Comparison of ENCODE assay signal across 8 mouse cellular contexts in the genomic region with DNA sequence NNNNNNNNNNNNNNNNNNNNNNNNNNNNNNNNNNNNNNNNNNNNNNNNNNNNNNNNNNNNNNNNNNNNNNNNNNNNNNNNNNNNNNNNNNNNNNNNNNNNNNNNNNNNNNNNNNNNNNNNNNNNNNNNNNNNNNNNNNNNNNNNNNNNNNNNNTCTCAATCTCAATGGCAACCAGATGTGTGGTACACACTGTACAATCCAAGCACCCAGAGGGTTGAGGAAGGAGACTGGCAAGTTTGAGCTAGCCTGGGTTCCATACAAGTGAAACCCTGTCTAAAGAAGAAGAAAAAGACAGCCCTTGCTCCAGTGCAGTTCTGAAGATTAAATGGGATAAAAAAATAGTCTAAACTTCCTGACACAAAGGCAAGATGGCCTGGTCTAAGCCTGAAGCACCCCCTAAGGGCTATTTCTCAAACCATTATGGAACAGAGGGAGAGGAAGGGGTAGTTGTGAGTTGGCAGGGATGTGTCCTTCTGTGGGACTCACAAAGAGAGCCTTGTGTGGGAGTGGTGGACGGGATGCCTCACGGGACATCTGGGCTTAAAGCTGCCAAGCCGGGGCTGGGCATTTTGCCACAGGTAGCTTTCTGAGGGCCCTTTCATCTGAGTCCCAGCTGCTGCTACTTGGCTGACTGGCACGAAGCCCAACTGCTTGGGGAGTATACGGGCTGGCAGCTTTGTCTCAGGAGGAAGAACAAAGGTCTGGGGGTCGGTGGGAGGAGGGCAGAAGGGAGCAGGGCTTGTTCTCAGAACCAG. TPM values are rescaled to one million over a fixed set of nuclear protein-coding genes. Genes with fewer than 3 reads are reported as not detected.
DNase-seq lines count a peak whose midpoint lies in the region; ATAC-seq and TF ChIP-seq lines count a peak whose summit lies in the region.

No protein-coding gene starts in this region.

- peak; percentile 89 for DNase-seq in adrenal gland, adult 2 months
- peak; percentile 78 to 88 for DNase-seq in cerebellum, postnatal 25 days
- DNase-seq in gastrocnemius, postnatal 25 days = peak; percentile 67
- peak; percentile 81 to 88 for DNase-seq in left cerebral cortex, adult 2 months (ENCODE audit: extremely low spot score in 1 of 2, low spot score in 2 of 2)
- DNase-seq in midbrain, postnatal 0 days (ENCODE audit: low spot score) = peak; percentile 98
- peak; percentile 91 for DNase-seq in testis, postnatal 14 days (ENCODE audit: low spot score)

- H3K4me1 ChIP-seq in intestine, embryonic 15.5 days (replicated peaks) = 0 out of 2 replicates have a peak, but pooled peaks cover 4% of the 10 kb centered on the region
- H3K4me1 ChIP-seq in midbrain, postnatal 0 days (ENCODE audit: insufficient read depth, low read length) = no peaks in the 10 kb centered on the region

- H3K27ac ChIP-seq in intestine, embryonic 15.5 days = peak overlapping the region; percentile 45
- H3K27ac ChIP-seq in left cerebral cortex, adult 2 months = peak overlapping the region; percentile 76
- H3K27ac ChIP-seq in midbrain, postnatal 0 days (ENCODE audit: low read depth, low read length) = peak overlapping the region; percentile 69

- H3K36me3 ChIP-seq in intestine, embryonic 15.5 days = no peaks in the 10 kb centered on the region
- H3K36me3 ChIP-seq in midbrain, postnatal 0 days (ENCODE audit: insufficient read depth, low read length) = no peaks in the 10 kb centered on the region

- no peak overlapping the region for H3K9ac ChIP-seq in intestine, embryonic 15.5 days
- no peak overlapping the region for H3K9ac ChIP-seq in midbrain, postnatal 0 days (replicated peaks; ENCODE audit: low read length, poor library complexity, severe bottlenecking)

- peak; percentile 76 for ATAC-seq in intestine, embryonic 15.5 days
- peak; percentile 94 for ATAC-seq in midbrain, postnatal 0 days (ENCODE audit: low FRiP score)
- ATAC-seq in monocyte, adult 5-6 weeks (replicated peaks; ENCODE audit: insufficient number of reproducible peaks, low FRiP score, low TSS enrichment, poor library complexity, severe bottlenecking) = no peak

- TF ChIP-seq CTCF in left cerebral cortex, adult 2 months (IDR thresholded peaks at IDR 0.05) = no peak
- 0 out of 2 replicates have a peak, but pooled peaks have one; percentile 10 for TF ChIP-seq CTCF in midbrain, postnatal 0 days (IDR thresholded peaks at IDR 0.05)

- no peak overlapping the region for H3K4me3 ChIP-seq in intestine, embryonic 15.5 days (replicated peaks)
- no peak overlapping the region for H3K4me3 ChIP-seq in left cerebral cortex, adult 2 months
- no peak overlapping the region for H3K4me3 ChIP-seq in midbrain, postnatal 0 days (ENCODE audit: low read depth, low read length)

- H3K27me3 ChIP-seq in intestine, embryonic 15.5 days (replicated peaks) = no peaks in the 10 kb centered on the region
- H3K27me3 ChIP-seq in midbrain, postnatal 0 days (ENCODE audit: insufficient read depth, low read length) = no peaks in the 10 kb centered on the region

- no peaks in the 10 kb centered on the region for H3K9me3 ChIP-seq in intestine, embryonic 15.5 days
- no peaks in the 10 kb centered on the region for H3K9me3 ChIP-seq in midbrain, postnatal 0 days (ENCODE audit: low read length)

- 45% methylated on average over 6 of the region's 6 CpGs for WGBS in intestine, embryonic 15.5 days
- 16% methylated on average over 6 of the region's 6 CpGs for WGBS in midbrain, postnatal 0 days

- H3K4me2 ChIP-seq in intestine, embryonic 15.5 days (replicated peaks) = no peak overlapping the region
- H3K4me2 ChIP-seq in midbrain, postnatal 0 days (ENCODE audit: low read depth, low read length, poor library complexity, severe bottlenecking) = no peak overlapping the region

- intact Hi-C loops in left cerebral cortex, adult 2 months (cut with DNase I) = no loop called here

RNA-seq across cellular contexts. Expression of a gene that starts 4.8 kb away (rescaled TPM):
- 1 to 10 TPM; 1.2 to 4.2 TPM for total RNA-seq in adrenal gland, adult 2 months (2021)
- polyA plus RNA-seq in adrenal gland, adult 2 months (2012; rRNA removed) = 0.76 and 1.2 TPM in 2 replicates
- total RNA-seq in gastrocnemius, postnatal 25 days (2021) = under 1 TPM in 1 of 2 experiments, not detected in 1; 0.28 TPM
- polyA plus RNA-seq in intestine, embryonic 15.5 days (2015; fragmentation: Nextera tagmentation; extraction: Ambion mirVana) = 4.5 and 9.0 TPM in 2 replicates
- 1 to 10 TPM; 3.3 to 3.7 TPM for total RNA-seq in left cerebral cortex, adult 2 months (2021)
- 0.14 and 0.16 TPM in 2 replicates for total RNA-seq in midbrain, postnatal 0 days (2014; rRNA removed)
- polyA plus RNA-seq in midbrain, postnatal 0 days (2015; fragmentation: Nextera tagmentation; extraction: Ambion mirVana) = 1.0 and 1.3 TPM in 2 replicates
- total RNA-seq in monocyte, adult 5-6 weeks (2017) = 0.48 to 0.97 TPM (median 0.85 TPM) in 3 replicates

RNA-seq across cellular contexts. Expression of a gene that starts 28.8 kb away (rescaled TPM):
- 1,000 to 10,000 TPM in 1 of 2 experiments, 100 to 1,000 TPM in 1; 552 to 1,139 TPM for total RNA-seq in adrenal gland, adult 2 months (2021)
- polyA plus RNA-seq in adrenal gland, adult 2 months (2012; rRNA removed) = 258 and 373 TPM in 2 replicates
- 10 to 100 TPM; 22.2 to 31.3 TPM for total RNA-seq in gastrocnemius, postnatal 25 days (2021)
- 0.54 and 0.77 TPM in 2 replicates for polyA plus RNA-seq in intestine, embryonic 15.5 days (2015; fragmentation: Nextera tagmentation; extraction: Ambion mirVana)
- 10 to 100 TPM; 19.2 to 21.8 TPM for total RNA-seq in left cerebral cortex, adult 2 months (2021)
- 0.85 and 1.7 TPM in 2 replicates for total RNA-seq in midbrain, postnatal 0 days (2014; rRNA removed)
- polyA plus RNA-seq in midbrain, postnatal 0 days (2015; fragmentation: Nextera tagmentation; extraction: Ambion mirVana) = 1.3 and 1.6 TPM in 2 replicates
- total RNA-seq in monocyte, adult 5-6 weeks (2017) = not detected in 3 replicates

RNA-seq across cellular contexts. Expression of a gene that starts 34.4 kb away (rescaled TPM):
- total RNA-seq in adrenal gland, adult 2 months (2021) = 10 to 100 TPM; 58.8 to 60.3 TPM
- polyA plus RNA-seq in adrenal gland, adult 2 months (2012; rRNA removed) = 57.5 and 70.5 TPM in 2 replicates
- 10 to 100 TPM; 22.7 to 22.8 TPM for total RNA-seq in gastrocnemius, postnatal 25 days (2021)
- 41.1 and 42.1 TPM in 2 replicates for polyA plus RNA-seq in intestine, embryonic 15.5 days (2015; fragmentation: Nextera tagmentation; extraction: Ambion mirVana)
- total RNA-seq in left cerebral cortex, adult 2 months (2021) = 10 to 100 TPM; 28.7 to 30.9 TPM
- total RNA-seq in midbrain, postnatal 0 days (2014; rRNA removed) = 31.2 and 32.8 TPM in 2 replicates
- 23.0 and 23.3 TPM in 2 replicates for polyA plus RNA-seq in midbrain, postnatal 0 days (2015; fragmentation: Nextera tagmentation; extraction: Ambion mirVana)
- 23.7 to 41.9 TPM (median 34.0 TPM) in 3 replicates for total RNA-seq in monocyte, adult 5-6 weeks (2017)

RNA-seq across cellular contexts. Expression of a gene that starts 46.5 kb away (rescaled TPM):
- total RNA-seq in adrenal gland, adult 2 months (2021) = 100 to 1,000 TPM; 263 to 364 TPM
- 264 and 287 TPM in 2 replicates for polyA plus RNA-seq in adrenal gland, adult 2 months (2012; rRNA removed)
- total RNA-seq in gastrocnemius, postnatal 25 days (2021) = 100 to 1,000 TPM; 322 to 325 TPM
- polyA plus RNA-seq in intestine, embryonic 15.5 days (2015; fragmentation: Nextera tagmentation; extraction: Ambion mirVana) = 372 and 444 TPM in 2 replicates
- 100 to 1,000 TPM; 213 to 230 TPM for total RNA-seq in left cerebral cortex, adult 2 months (2021)
- total RNA-seq in midbrain, postnatal 0 days (2014; rRNA removed) = 408 and 463 TPM in 2 replicates
- 608 and 638 TPM in 2 replicates for polyA plus RNA-seq in midbrain, postnatal 0 days (2015; fragmentation: Nextera tagmentation; extraction: Ambion mirVana)
- total RNA-seq in monocyte, adult 5-6 weeks (2017) = 50.0 to 98.9 TPM (median 90.5 TPM) in 3 replicates

Comparison
In these comparisons a context has a peak if more than half of its experiments do, and no peak if none do; other contexts are left out.
1. RNA of a gene that starts 28.8 kb away (total RNA-seq): 552 to 1,139 TPM in adrenal gland, adult 2 months; 22.2 to 31.3 TPM in gastrocnemius, postnatal 25 days, 19.2 to 21.8 TPM in left cerebral cortex, adult 2 months, 0.85 to 1.7 TPM in midbrain, postnatal 0 days and not detected in monocyte, adult 5-6 weeks; every median in the first group is over 10 times any median in the second.
2. Peak in every context shown above with its lines, with median percentiles within 50 percentile points of each other: DNase-seq and H3K27ac ChIP-seq.